Mouse (Mus musculus) limb, embryonic 11.5 days (tissue): ENCODE measurements around the gene Gls. TPM values are rescaled to one million over a fixed set of nuclear protein-coding genes. Genes with fewer than 3 reads are reported as not detected.

ENCODE experiments used
- ATAC-seq: fragments of 200-750 bp; cut with Nextera tagmentation; 2 replicates; pipeline ENCODE4 v1.8.0; 2017; ENCODE audit warnings: low read depth; ENCODE audit not compliant: insufficient number of reproducible peaks, low FRiP score, low TSS enrichment
- DNase-seq: peaks from one replicate; pipeline ENCODE4 v3.0.0-alpha.2; 2015; ENCODE audit warnings: low spot score
- H3K27ac ChIP-seq: fragments of 300-500 bp; sonication (generic); replicated peaks from 2 replicates; pipeline ENCODE4 v1.5.1; 2014; ENCODE audit warnings: low read depth, mild to moderate bottlenecking, low read length
- H3K27me3 ChIP-seq: fragments of 300-500 bp; sonication (generic); 2 replicates; pipeline ENCODE4 v1.6.1; 2014; ENCODE audit warnings: mild to moderate bottlenecking, low read length, mixed read lengths; ENCODE audit not compliant: control insufficient read depth, insufficient read depth
- H3K36me3 ChIP-seq: fragments of 300-500 bp; sonication (generic); 2 replicates; pipeline ENCODE4 v1.6.1; 2014; ENCODE audit warnings: mild to moderate bottlenecking, low read length, moderate library complexity, mixed read lengths; ENCODE audit not compliant: control insufficient read depth, insufficient read depth
- H3K4me1 ChIP-seq: fragments of 300-500 bp; sonication (generic); 2 replicates; pipeline ENCODE4 v1.6.1; 2014; ENCODE audit warnings: low read length, mixed read lengths; ENCODE audit not compliant: control insufficient read depth, insufficient read depth
- H3K4me2 ChIP-seq: fragments of 300-500 bp; sonication (generic); 2 replicates; pipeline ENCODE4 v1.6.1; 2014; ENCODE audit warnings: low read depth, mild to moderate bottlenecking, moderate library complexity; ENCODE audit not compliant: severe bottlenecking
- H3K4me3 ChIP-seq: fragments of 300-500 bp; sonication (generic); 2 replicates; pipeline ENCODE4 v1.5.1; 2014; ENCODE audit warnings: low read depth, low read length
- H3K9ac ChIP-seq: fragments of 300-500 bp; sonication (generic); 2 replicates; pipeline ENCODE4 v1.6.1; 2014; ENCODE audit warnings: mild to moderate bottlenecking, low read length
- H3K9me3 ChIP-seq: fragments of 300-500 bp; sonication (generic); 2 replicates; pipeline ENCODE4 v1.6.1; 2016; ENCODE audit warnings: low read length; ENCODE audit not compliant: control insufficient read depth
- WGBS: fragments of 180-500 bp; shearing (Covaris S2); extraction: QIAGEN DNeasy Blood & Tissue Kit; methylation state at CpG from one replicate; pipeline ENCODE4 v1.1.7; 2014; 5-methylcytosine and 5-hydroxymethylcytosine counted together
- polyA plus RNA-seq: library from polyadenylated mRNA; unstranded; fragments of >200 nt; fragmentation: Nextera tagmentation; extraction: Ambion mirVana; gene quantifications from 2 replicates; pipeline ENCODE4 v1.2.1, GENCODE M21; 2014

Gene Gls
- polyA plus RNA-seq, 1 experiment from 2014 or later = 30.6 TPM

- 98% methylated on average over 2 of the region's 2 CpGs for WGBS
- no peak overlapping the region for H3K27ac ChIP-seq
- H3K27me3 ChIP-seq = no peaks in the 10 kb centered on the region
- no peaks in the 10 kb centered on the region for H3K9me3 ChIP-seq
- no peak overlapping the region for H3K9ac ChIP-seq
- no peak overlapping the region for H3K4me3 ChIP-seq
- DNase-seq (no peak), ATAC-seq (no peak)
- H3K36me3 ChIP-seq = no peaks in the 10 kb centered on the region
- no peak overlapping the region for H3K4me2 ChIP-seq
- 0 out of 2 replicates have a peak, but pooled peaks cover 4% of the 10 kb centered on the region for H3K4me1 ChIP-seq
Measured at GRCm38 (mm10) chr1:52158040-52158439, 75.0 kb downstream of the Gls start.

GRCm38 (mm10) chr1:52156351-52156750 is 76.7 kb downstream of the Gls start:
- ATAC-seq (no peak), DNase-seq (no peak)
- Histone ChIP-seq H3K4me2 (no peak overlapping the region), H3K4me1 (0 out of 2 replicates have a peak, but pooled peaks cover 4% of the 10 kb centered on the region), H3K4me3 (no peak overlapping the region), H3K9me3 (no peaks in the 10 kb centered on the region), H3K36me3 (no peaks in the 10 kb centered on the region), H3K9ac (no peak overlapping the region), H3K27ac (no peak overlapping the region), H3K27me3 (no peaks in the 10 kb centered on the region)
- 91% methylated on average over 10 of the region's 10 CpGs for WGBS

GRCm38 (mm10) chr1:52154890-52155289 is 78.1 kb downstream of the Gls start:
- H3K4me3 ChIP-seq = no peak overlapping the region
- no peak overlapping the region for H3K4me2 ChIP-seq
- no peak overlapping the region for H3K27ac ChIP-seq
- no peak for ATAC-seq
- H3K9ac ChIP-seq = no peak overlapping the region
- 95% methylated on average over 8 of the region's 8 CpGs for WGBS
- H3K36me3 ChIP-seq = no peaks in the 10 kb centered on the region
- no peaks in the 10 kb centered on the region for H3K9me3 ChIP-seq
- no peak for DNase-seq
- no peaks in the 10 kb centered on the region for H3K27me3 ChIP-seq
- H3K4me1 ChIP-seq = peaks cover 14% of the 10 kb centered on the region

- 47% methylated on average over 3 of the region's 3 CpGs for WGBS
- Histone ChIP-seq H3K4me3 (no peak overlapping the region), H3K27me3 (no peaks in the 10 kb centered on the region), H3K9me3 (no peaks in the 10 kb centered on the region), H3K9ac (no peak overlapping the region), H3K4me2 (no peak overlapping the region), H3K27ac (no peak overlapping the region), H3K36me3 (no peaks in the 10 kb centered on the region), H3K4me1 (peaks cover 10% of the 10 kb centered on the region)
- ATAC-seq (no peak), DNase-seq (no peak)
Measured at GRCm38 (mm10) chr1:52152936-52153335, 80.1 kb downstream of the Gls start.

GRCm38 (mm10) chr1:52152369-52152768 is 80.7 kb downstream of the Gls start:
- H3K4me2 ChIP-seq = no peak overlapping the region
- peaks cover 10% of the 10 kb centered on the region for H3K4me1 ChIP-seq
- no peak overlapping the region for H3K27ac ChIP-seq
- no peaks in the 10 kb centered on the region for H3K36me3 ChIP-seq
- ATAC-seq = no peak
- no peak overlapping the region for H3K9ac ChIP-seq
- H3K4me3 ChIP-seq = no peak overlapping the region
- 69% methylated on average over 13 of the region's 13 CpGs for whole genome bisulfite sequencing
- H3K9me3 ChIP-seq = no peaks in the 10 kb centered on the region
- DNase-seq = no peak
- H3K27me3 ChIP-seq = no peaks in the 10 kb centered on the region

GRCm38 (mm10) chr1:52151166-52151565 is 81.9 kb downstream of the Gls start:
- H3K9me3 ChIP-seq = no peaks in the 10 kb centered on the region
- H3K4me3 ChIP-seq = no peak overlapping the region
- ATAC-seq = no peak
- peaks cover 10% of the 10 kb centered on the region for H3K4me1 ChIP-seq
- H3K36me3 ChIP-seq = no peaks in the 10 kb centered on the region
- no peaks in the 10 kb centered on the region for H3K27me3 ChIP-seq
- no peak overlapping the region for H3K4me2 ChIP-seq
- DNase-seq = no peak
- H3K27ac ChIP-seq = no peak overlapping the region
- 94% methylated on average over 5 of the region's 5 CpGs for WGBS
- H3K9ac ChIP-seq = no peak overlapping the region

- no peak for DNase-seq
- Histone ChIP-seq H3K4me1 (peaks cover 10% of the 10 kb centered on the region), H3K27me3 (no peaks in the 10 kb centered on the region), H3K36me3 (no peaks in the 10 kb centered on the region), H3K4me3 (no peak overlapping the region), H3K27ac (no peak overlapping the region), H3K9me3 (no peaks in the 10 kb centered on the region), H3K4me2 (no peak overlapping the region), H3K9ac (no peak overlapping the region)
- WGBS = 51% methylated on average over 11 of the region's 11 CpGs
- ATAC-seq = no peak
Measured at GRCm38 (mm10) chr1:52150676-52151075, 82.4 kb downstream of the Gls start.

GRCm38 (mm10) chr1:52149934-52150346 is 83.1 kb downstream of the Gls start:
- no peak for DNase-seq
- 59% methylated on average over 9 of the region's 9 CpGs for WGBS
- 0 out of 2 replicates have a peak, but pooled peaks have one; percentile 44 for ATAC-seq
- peaks cover 10% of the 10 kb centered on the region for H3K4me1 ChIP-seq
- H3K27ac ChIP-seq = no peak overlapping the region
- no peaks in the 10 kb centered on the region for H3K9me3 ChIP-seq
- H3K9ac ChIP-seq = no peak overlapping the region
- H3K36me3 ChIP-seq = no peaks in the 10 kb centered on the region
- H3K4me3 ChIP-seq = no peak overlapping the region
- H3K4me2 ChIP-seq = no peak overlapping the region
- no peaks in the 10 kb centered on the region for H3K27me3 ChIP-seq

- no peak for DNase-seq
- Histone ChIP-seq H3K27me3 (no peaks in the 10 kb centered on the region), H3K4me1 (peaks cover 10% of the 10 kb centered on the region), H3K36me3 (no peaks in the 10 kb centered on the region), H3K4me2 (no peak overlapping the region), H3K9me3 (no peaks in the 10 kb centered on the region), H3K27ac (no peak overlapping the region), H3K4me3 (no peak overlapping the region), H3K9ac (no peak overlapping the region)
- 76% methylated on average over 7 of the region's 7 CpGs for WGBS
- ATAC-seq = no peak
Measured at GRCm38 (mm10) chr1:52148696-52149095, 84.3 kb downstream of the Gls start.
